Mouse (Mus musculus): ENCODE results near the gene Adgrb3.
A peak's percentile ranks its signal among the peaks of the same experiment; 100 is the strongest.
"Not testable (repeated sequence)": the region's sequence is repeated elsewhere in the genome, so short reads cannot be mapped to it uniquely, and the experiment has no call there.

Adgrb3 gene

DNA sequence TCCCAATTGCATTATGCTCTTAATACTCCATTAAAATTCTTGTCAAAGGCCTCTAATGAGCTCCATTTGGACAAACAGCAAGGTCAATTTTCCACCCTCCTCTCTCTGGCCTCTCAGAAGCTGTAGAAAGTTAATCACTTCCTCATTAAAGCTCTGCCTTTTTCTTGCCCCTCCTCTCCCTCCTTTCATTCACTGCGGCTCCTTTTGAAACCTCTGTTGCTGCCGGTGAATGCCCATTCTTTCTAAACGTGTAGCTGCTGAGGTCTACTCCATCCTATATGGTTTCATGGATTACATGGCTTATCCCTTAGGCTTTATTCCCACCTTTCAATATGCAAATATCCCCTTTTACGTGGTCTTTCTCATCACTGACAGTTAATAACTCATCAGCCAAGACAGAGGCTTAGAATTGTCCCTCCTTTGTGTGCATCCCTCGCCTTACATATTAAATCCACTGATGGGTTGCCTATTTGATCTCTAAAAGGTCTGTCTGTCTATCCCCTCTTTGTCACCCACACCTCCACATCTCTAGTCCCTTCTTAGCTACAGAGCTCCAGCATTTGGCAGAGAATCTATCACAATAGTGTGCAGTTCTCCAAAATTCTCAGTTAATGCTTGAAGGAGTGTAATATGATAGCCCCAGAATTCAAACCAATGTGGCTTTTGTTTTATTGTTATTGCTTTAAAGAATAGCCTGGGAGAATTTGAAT, 741.3 kb downstream of the Adgrb3 start:
- no peak for DNase-seq

DNA sequence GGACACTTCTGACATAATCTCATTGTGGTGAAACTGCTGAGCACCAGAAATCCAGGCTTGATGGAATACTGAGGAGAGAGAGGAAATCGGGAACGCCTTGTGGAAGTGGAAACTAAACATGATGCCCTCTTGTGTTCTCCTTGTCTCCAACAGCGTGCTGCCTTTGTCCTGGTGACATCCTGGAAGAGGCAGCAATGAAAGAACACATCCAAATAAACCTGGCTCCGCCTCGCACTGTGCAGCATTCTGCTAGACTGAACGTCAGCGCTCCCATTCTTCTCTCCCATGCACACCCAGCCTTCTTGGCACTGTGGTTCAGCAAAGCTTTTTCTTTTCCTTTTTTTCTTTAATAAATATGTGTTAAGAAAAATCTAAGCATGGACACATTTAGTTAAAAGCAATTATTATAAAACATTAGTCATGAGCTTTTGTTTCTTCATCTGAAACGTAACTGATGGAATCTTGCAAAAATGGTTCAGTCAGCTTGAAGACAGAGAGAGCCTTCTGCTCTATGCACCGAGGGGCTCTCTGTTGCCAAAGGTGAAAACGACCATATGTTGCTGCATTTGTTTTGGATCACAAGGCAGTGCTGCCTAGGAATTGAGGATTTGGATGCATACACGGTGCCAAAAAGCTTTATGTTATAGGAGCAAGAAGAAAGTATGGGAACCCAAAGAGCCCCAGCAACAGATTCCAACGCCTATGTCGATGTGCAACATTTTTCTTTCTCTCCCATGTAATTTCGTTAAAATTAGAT, 743.7 kb downstream of the Adgrb3 start:
- peak; percentile 90 for DNase-seq

DNA sequence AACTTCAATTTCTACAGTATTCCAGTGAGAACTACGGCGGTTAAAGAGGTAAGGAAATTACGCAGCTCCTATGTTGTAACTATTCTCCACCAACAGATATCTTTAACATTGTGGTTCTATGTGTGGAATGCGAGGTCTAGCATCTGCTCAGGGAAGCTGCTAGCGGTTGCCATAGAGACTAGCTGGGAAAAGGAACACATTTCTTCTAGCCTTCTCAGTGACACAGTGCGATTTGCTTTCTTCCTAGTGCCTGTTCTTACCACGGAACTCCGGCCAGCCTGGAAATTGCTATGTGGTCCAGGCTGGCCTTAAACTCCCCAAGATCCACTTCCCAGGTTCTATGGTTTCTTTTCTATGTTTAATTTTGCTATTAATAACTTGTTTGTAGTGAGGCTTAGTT, 747.1 kb downstream of the Adgrb3 start:
- no peak for DNase-seq

DNA sequence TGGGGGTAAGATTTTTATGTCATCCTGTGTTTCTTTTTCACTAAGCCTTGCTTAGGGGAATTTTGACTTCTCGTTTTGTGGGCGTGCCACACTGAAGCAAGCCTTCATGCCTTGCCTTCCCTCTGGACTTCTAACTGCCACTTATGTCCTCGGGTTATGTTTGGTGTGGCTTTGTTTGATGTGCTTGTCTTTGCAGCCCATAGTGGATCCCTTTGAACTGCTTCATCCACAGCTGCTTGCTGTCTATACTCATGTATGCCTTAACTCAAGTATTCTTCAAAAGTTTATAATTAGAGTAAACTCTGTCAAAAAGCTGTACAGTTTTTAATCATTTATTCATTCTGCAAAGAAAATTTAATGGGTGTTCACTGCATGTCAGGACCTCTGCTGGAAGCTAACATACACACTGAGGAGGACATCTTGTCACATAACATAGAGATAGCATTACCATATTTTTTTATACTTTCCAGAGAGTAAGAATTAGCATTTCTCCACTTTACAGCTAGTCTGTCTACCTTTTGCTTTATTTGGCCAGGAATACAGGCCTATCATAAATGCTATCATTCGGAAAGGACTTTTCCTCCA, 748.1 kb downstream of the Adgrb3 start:
- DNase-seq: no peak

- DNase-seq: no peak
Measured at GRCm38 (mm10) chr1:25079395-25079794, 750.1 kb downstream of the Adgrb3 start.

DNA sequence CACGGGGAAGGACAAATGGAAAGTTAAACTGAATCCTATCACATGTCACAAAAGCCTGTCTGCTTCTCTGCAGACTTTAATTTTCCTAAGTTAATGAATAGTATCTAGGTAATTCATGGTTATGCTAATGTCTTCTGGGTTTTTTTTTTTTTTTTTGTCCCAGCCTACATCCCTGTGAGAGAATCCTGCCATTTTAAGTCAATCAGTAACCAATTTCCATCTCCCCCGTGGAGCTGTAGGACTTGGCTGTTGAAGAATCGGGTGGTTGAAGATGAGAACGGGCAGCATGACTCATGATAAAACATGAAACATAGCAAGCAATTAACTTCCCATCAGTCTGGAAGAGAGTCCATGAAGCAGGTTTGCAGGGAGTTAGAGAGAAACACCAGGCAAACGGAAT, 753.6 kb downstream of the Adgrb3 start:
- no peak for DNase-seq

DNA sequence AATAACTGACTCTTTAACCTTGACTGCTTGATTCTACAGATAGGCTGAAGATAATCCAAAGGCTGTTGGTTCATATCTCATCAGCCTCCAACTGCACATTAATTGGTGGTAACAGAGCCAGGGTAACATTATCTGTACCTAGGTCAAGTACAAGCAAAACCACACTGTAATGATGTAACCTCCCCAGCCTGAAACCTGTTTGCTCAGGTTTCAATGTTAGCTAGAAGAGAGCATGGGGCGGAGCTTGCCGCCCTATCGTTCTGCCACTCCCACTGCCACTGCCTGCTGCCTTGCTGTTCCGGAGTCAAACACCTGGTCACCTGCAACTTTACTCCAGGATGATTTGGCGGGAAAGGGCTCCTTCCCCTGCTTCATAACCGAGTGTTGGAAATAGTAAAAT, 765.5 kb downstream of the Adgrb3 start:
- no peak for DNase-seq

DNA sequence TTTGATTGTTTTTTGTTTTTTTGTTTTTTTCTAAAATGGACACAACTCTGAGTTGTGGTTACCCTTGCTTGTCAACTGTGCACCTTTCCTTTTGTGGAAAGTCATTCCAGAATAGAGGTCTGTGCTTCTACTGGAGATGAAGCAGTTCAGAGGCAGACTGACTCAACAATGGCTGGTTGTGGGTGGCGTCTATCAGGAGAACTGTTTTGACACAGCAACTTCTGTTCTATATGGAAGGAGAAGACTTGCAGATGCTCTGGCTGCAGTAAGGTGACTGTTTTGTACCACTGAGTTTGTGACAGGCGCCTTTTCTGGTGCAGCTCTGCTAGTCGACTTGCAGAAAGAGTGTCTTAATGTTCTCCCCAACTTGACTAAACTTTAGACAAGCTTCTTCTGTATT, 768.6 kb downstream of the Adgrb3 start:
- DNase-seq: no peak

- DNase-seq: peak; percentile 51
Measured at GRCm38 (mm10) chr1:25060191-25060590, 769.3 kb downstream of the Adgrb3 start.

DNA sequence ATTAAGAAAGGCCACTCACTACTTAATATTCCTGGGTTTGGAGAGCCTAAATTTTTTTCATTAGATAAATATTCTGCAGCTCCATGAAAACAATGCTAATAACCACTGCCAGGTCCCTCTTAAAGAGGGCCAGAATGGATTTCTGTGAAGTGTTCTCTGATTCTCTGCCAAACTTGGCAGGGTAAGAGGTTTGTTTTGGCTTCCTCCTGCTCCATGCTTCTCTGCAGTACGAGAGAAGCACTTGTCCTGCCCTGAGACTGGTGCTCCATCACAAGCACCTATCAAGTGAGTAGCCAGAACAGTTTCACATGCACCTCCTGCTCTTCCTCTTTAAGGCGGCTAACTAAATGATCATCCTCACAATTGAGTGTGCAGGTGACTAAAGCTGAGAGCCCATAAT, 771.9 kb downstream of the Adgrb3 start:
- DNase-seq: peak; percentile 68

- DNase-seq: no peak
Measured at GRCm38 (mm10) chr1:25057212-25057611, 772.3 kb downstream of the Adgrb3 start.

- DNase-seq: no peak
Measured at GRCm38 (mm10) chr1:25042091-25042490, 787.4 kb downstream of the Adgrb3 start.

- DNase-seq: peak; percentile 30
Measured at GRCm38 (mm10) chr1:25034161-25034560, 795.3 kb downstream of the Adgrb3 start.

- peak; percentile 76 for DNase-seq
Measured at GRCm38 (mm10) chr1:25033155-25034095, 796.1 kb downstream of the Adgrb3 start.

DNA sequence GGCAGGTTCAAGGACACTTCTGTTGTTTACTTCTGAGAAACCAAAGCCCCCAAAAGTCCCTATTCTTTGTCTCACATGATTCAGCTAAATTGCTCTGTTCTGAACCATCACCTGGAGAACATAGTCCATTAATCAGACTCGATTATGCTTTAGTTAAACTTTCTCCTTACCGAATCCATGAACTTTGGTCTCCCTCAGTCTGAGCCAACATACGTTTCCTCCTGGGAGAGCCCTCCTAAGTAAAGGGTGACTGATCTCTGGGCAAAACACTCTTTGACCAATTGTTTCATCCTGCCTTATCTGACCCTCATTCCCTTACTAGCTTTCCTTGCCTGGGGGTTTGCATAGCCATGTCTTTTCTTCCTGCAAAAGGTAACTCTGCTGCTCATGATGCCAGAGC, 806.4 kb downstream of the Adgrb3 start:
- DNase-seq: no peak

DNA sequence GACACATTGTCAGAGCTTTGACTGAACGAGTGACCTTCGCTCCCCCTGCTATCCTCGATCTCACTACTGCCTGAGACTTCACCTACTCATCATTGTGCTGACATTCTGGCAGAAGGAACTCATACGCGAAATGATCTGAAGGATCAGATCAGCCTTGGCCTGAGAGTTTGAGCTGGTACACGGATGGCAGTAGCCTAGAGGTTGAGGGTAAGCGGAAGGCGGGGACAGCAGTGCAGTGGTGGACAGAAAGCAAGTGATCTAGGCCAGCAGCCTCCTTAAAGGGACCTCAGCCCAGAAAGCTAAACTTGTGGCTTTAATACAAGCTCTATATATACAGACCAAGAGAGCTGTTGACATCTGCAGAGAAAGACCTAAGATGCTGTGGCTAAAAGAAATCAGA, 811.7 kb downstream of the Adgrb3 start:
- not testable (repeated sequence) for DNase-seq
